Mouse (Mus musculus) common myeloid progenitor, adult 5-6 weeks (primary cell): ENCODE data around the gene Tbc1d4. TPM values are rescaled to one million over a fixed set of nuclear protein-coding genes. Genes with fewer than 3 reads are reported as not detected.

Source experiments
- ATAC-seq: replicated peaks from 2 replicates; pipeline ENCODE4 v1.8.0; 2016; ENCODE audit warnings: low read depth, mild to moderate bottlenecking, moderate TSS enrichment, inconsistent platforms; ENCODE audit not compliant: poor library complexity, severe bottlenecking
- total RNA-seq: library from RNA; stranded (forward); fragments of 200-1000, 187-1606 nt; gene quantifications from 2 replicates; pipeline ENCODE4 v1.2.3, GENCODE M21; 2017

The Tbc1d4 gene
- 17.2 and 20.1 TPM in 2 replicates for total RNA-seq

GRCm38 (mm10) chr14:101608519-101609368, at the start of gene Tbc1d4:
Gene Tbc1d4, minus strand, starts transcription at chr14:101609191.
- ATAC-seq = peak; percentile 92

- ATAC-seq = no peak
Observed at GRCm38 (mm10) chr14:101656307-101656706, 47.3 kb upstream of the Tbc1d4 start.

DNA sequence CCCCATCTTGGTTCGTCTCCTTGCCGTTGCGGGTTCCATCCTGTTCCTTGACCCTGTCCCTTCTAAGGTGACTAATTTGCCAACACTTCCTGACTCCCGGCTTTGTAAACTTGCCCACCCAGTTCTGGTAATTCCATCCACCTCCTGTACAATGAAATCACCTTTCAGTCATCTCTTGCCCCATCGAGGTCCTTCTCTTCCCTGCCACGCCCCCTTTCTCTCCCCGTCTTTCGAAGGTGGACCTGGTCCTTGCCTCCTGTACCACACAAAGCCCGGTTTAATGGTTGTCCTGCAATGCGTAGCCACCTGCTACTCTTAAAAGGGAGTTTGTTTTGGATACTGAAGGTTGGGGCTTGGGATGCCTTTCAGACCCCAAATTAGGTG, 45.5 kb upstream of the Tbc1d4 start:
- ATAC-seq = peak; percentile 5

DNA sequence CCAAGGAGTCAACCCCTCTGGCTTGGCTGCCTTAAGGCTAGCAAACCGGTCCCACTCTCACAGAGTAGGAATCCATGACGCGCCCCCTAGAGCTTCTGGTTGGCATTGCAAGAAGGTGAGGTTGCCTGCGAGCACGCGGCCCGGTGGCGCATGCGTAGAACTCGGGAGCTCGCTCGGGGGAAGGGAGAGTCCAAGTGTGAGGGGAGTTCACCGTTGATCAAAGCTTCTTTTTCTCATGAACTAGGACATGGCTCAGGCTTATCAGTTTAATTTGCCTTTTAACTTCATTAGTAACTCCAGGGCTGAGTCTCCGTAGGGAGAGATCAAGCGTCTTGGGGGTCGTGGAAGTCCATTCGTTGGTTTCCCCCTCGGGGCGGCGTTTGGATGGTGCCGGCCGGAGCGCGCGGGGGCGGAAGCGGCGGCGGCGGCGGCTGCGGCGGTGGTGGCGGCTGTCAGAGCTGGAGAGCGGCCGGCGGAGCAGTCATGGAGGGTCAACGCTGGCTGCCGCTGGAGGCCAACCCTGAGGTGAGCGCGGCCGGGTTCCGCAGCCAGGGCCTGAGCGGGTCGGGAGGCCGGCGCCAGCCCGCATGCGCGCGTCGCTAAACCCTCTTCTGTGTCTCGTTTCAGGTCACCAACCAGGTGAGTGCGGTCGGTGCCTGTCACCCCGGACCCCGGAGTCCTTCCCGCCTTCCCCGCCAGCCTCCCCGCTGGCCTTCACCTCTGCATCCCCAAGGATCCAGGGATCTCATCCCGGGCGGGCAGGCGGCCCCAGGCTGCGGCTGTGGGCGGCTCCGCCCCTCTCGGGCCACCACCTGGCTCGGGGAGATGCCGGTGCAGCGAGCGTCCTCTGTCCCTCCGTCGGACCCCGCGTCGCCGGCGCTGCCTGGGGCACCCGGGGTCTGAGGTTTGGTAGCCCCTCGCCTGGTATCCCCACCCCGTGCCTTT, 44.9 kb upstream of the Tbc1d4 start, which contains the start of gene Uchl3:
Uchl3 (plus strand) TSS at position 387 of the 945 bp plus-strand sequence.
- peak; percentile 91 for ATAC-seq

- ATAC-seq = no peak
Observed at GRCm38 (mm10) chr14:101652571-101652970, 43.6 kb upstream of the Tbc1d4 start.

GRCm38 (mm10) chr14:101650551-101650950, 41.6 kb upstream of the Tbc1d4 start:
- ATAC-seq = no peak

- no peak for ATAC-seq
Observed at GRCm38 (mm10) chr14:101644948-101645347, 36.0 kb upstream of the Tbc1d4 start.

DNA sequence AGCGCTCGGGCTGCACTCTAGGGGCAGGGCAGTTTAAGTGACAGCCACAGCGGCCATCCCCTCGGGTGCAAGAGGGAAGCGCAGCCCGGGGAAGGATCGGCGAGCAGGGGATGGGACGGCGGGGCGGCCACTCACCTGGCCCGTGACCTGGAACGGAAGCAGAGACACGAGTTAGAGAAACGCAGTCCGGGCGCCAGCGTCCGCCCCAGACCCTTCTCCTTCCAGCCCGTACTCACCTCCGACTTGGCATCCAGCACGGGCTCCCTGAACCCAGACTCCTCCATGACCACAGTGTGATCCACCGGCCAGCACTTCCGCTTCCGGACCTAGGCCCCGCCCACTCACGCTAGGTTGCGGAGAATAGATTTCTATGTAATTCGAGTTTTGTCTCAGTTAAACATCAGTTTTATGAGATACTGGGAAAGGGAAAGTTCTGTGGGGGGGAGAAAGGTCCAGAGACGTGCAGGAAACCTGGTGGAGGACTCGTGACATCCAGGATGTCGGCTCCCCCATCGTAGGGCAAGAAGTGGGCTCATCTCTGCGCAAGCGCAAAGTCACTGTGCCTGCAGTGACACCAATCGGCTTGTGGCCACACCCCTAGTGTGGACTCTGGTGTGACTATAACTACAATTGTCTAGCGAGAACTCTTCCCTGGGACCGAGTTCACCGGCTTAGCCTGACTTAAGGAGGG, 31.3 kb upstream of the Tbc1d4 start, which contains the start of gene Commd6:
Commd6 (minus strand) TSS at position 534 of the 691 bp plus-strand sequence.
- peak; percentile 97 for ATAC-seq

DNA sequence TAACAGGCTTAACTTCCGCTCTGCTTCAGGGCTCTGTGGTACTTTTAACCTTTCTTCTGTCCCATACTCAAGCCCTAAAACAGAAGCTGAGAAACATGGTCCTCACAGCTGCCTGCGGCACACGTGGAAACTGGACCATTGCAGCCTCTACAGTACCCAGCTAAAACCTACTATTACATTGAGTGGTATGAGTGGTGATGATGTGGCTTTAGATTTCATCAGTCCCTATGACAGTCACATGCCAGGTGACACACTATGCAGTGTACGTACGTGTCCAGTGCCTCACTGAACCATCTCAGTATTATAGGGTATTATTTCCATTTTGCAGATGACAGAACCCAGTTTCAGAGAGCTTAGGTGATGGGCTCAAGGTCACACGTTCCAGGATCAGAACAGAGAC, 28.4 kb upstream of the Tbc1d4 start:
- ATAC-seq = no peak

DNA sequence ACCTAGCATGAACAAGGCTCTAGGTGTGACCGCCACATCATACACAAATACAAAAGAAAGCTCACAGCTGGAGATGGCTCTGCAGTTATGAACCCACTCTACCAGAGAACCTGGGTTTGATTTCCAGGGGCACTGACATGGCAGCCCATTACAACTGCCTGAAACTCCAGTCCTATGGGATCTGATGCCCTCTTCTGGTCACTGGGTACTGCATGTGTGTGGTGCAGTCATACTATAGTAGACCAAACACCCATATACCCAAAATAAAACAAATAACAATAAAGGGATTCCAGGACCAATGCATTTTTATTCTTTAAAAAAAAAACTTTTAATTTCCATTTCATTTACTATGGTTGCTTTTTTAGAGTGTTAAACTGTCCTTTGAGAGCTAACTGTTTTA, 26.8 kb upstream of the Tbc1d4 start:
- ATAC-seq = no peak

- no peak for ATAC-seq
Observed at GRCm38 (mm10) chr14:101630548-101630947, 21.6 kb upstream of the Tbc1d4 start.

DNA sequence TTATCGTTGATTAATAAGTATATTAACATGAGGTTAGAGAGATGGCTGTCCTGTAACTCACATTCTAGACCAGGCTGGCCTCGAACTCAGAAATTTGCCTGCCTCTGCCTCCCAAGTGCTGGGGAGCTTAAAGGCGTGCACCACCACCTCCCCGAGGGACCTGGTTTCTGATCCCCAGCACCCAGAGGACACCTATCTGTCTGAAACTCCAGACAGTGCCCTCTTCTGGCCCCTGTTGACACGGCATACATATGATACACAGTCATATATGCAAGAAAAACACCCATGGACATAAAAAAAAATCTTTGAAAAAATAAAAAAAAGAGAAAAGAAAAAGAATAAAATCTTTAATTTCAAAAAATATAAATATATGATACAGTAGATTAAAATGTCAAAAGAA, 8.7 kb upstream of the Tbc1d4 start:
- peak; percentile 51; the same call in 1 of the 2 replicates for ATAC-seq

GRCm38 (mm10) chr14:101616178-101616577, 7.2 kb upstream of the Tbc1d4 start:
- ATAC-seq = peak; percentile 84

DNA sequence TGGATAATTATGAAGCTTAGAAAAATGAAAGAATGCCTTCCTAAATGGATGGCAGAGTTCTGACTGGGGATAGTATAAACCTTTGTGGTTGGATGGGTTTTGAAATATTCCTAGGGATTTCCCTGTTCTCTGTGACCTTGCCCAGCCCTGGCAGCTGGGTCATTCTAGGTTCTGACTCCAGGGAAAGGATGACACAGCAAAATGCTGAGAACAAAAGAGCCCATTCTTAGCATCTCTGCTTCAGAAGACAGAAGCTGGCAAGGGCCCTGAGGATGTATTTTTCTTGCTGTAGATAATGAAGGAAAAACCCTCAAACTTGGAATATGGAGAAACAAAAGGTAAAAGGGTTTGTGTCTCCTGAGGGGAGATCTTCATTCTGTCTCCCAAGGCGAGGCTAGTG, 4.2 kb upstream of the Tbc1d4 start:
- ATAC-seq = no peak

DNA sequence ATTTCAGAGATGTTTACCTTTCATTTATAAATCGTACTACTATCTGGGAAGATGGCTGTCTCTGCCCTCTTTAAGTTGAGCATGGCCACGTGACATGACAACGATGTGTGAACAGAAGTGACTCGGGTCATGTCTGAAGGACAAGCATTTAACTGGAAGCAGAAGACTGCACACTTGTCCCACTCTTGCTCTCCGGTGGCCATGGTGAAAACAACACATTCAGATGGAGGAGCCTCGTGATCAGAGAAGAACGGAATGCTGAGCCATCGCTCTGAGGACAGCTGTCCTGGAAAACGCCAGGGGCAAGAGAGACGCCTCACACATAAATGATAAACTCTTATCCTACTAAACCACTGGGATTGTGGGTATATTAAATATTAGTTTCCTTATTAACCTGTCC, 1.7 kb upstream of the Tbc1d4 start:
- no peak for ATAC-seq

DNA sequence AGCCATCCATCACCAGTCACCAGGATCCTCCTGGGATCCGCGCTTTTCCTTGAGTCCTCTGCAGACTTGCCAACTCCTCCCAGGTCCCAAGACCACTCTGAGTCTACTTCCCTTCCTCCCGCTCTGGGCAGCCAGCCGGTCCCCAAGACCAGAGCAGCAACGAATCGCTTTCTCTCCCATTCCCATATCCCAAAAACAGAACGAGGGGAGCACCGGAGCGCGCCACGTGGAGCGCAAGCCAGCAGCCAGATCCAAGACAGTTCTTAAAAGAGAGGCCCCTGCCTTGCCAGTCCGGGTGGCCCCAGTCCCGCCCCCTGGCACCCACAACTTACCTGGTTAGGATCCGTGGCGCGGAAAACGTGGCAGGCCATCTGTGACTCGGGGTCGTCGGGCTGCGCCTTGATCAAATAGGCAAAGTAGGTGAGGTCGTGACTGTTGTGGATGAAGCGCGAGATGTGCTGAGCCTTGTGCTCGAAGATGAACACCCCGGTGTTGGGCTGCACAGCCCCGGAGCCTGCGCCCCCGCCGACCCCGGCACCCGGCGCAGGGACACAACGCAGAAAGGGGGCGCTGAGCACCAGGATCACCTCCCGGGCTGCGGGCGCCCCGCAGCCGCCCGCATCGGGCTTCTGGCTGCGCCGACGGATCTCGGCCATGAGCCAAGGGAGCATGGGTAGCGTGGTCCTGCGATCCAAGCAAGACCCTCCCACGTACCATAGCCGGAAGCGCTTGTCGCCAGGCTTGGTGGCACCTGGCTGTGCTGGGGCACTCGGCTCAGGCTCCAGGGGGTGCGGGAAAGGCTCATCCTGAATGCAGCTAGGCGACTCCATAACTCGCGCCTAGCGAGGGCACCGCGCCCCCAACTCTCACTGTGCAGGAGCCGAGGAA, 1.1 kb downstream of the Tbc1d4 start:
- ATAC-seq = peak; percentile 9

DNA sequence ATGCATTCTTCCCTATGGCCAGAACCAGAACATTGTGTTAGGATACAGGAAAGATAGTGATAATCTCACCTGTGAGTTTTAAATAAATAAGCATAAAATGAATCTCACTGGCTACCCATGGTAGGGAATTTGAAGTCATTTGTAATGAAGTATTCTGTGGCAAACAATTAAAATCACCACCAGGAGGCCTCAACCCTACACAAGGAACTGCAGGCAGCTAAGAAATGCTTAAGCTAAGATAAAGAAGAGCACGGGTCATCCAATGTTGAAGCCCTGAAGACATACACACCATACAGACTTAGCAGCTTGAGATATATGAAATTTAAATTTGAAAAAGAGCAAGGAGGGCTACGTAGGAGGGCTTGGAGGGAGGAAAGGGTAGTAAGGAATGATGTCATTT, 3.1 kb downstream of the Tbc1d4 start:
- ATAC-seq = peak; percentile 31; the same call in 1 of the 2 replicates

DNA sequence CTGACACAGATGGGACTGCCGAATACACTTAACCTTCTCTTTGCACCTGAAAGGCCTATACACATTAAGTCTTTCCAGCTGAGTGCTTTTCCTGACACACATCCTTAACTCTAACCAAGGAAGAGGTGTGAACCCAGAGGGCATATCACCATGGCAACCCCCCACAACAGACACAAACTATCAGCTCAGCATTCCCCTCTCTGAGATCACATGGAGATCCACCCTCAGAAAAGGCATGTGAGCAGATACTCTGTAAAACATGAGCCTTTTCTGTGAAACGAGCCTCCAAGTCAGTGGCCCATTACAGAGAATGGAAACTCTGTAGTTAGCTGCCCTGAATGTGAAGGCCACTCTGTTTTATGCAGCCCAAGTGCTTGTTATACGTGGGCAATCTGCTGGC, 6.1 kb downstream of the Tbc1d4 start:
- ATAC-seq = no peak

DNA sequence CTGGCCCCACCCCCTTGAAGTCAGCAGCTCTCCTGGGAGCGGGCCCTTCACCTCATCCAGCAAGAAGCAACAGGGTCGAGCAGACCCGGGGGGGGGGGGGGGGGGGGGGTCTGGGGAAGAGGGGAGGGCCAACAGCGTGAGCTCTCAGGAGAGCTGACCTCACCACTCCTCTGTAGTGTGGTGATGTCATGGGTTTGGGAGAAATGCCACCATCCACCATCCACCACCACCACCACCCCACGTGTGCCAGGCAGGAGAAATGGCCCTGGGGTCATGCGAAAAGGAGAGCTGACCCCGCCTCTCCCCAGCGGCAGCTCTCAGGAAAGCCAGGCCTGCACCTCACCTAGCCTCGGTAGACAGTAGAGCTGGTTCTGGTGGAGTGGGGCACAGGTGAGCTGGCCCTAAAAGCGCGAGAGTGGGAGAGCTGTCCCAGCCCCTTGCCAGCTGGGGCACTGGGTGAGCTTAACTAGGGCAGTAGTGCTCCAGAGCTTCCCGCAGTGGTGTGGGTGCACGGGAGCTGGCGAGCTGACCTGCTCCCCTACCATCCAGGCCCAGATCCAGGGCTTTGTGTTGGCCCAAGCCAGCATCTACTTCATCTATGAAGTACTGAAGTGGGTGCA, 11.8 kb downstream of the Tbc1d4 start:
- ATAC-seq = no peak
